Mouse (Mus musculus): ENCODE results near the gene Rab4a. TPM values are rescaled to one million over a fixed set of nuclear protein-coding genes. Genes with fewer than 3 reads are reported as not detected.
A peak's percentile ranks its signal among the peaks of the same experiment; 100 is the strongest.

The Rab4a gene
- polyA plus RNA-seq, 1 experiment from 2014 or later = 42.3 TPM

DNA sequence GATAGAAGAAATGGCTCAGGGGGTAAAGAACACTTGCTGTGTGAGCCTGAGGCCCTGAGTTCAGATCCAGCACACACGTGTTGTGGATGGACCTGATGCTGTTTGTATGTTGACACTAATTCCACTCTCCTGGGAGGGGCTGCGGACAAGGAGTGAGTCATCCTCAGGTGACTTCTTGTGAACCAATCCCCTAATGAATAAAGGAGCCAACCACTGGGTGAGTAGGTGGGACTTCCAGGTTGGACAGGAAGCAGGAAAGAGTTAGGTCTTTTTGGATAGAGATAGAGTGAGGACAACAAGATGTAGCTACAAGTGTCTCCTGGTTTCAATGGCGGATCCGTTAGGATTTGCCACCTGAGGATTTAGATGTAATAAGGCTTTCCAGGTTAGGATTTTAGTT is 43.6 kb downstream of the Rab4a start:
- Histone ChIP-seq H3K27me3 (replicated peaks) (no peaks in the 10 kb centered on the region), H3K4me3 (no peak overlapping the region), H3K27ac (ENCODE audit: poor library complexity, severe bottlenecking) (no peak overlapping the region), H3K4me1 (replicated peaks) (no peaks in the 10 kb centered on the region), H3K9ac (no peak overlapping the region), H3K36me3 (no peaks in the 10 kb centered on the region), H3K9me3 (replicated peaks) (no peaks in the 10 kb centered on the region), H3K4me2 (no peak overlapping the region)
- 77% methylated on average over 4 of the region's 4 CpGs for WGBS
- no peak for ATAC-seq (ENCODE audit: insufficient number of reproducible peaks, low FRiP score)

- H3K9me3 ChIP-seq (replicated peaks) = peaks cover 5% of the 10 kb centered on the region; the same call in 1 of the 2 replicates
- no peak overlapping the region for H3K4me3 ChIP-seq
- no peak for ATAC-seq (ENCODE audit: insufficient number of reproducible peaks, low FRiP score)
- no peaks in the 10 kb centered on the region for H3K36me3 ChIP-seq
- no peak overlapping the region for H3K9ac ChIP-seq
- H3K27me3 ChIP-seq (replicated peaks) = no peaks in the 10 kb centered on the region
- H3K27ac ChIP-seq (ENCODE audit: poor library complexity, severe bottlenecking) = no peak overlapping the region
- H3K4me2 ChIP-seq = no peak overlapping the region
- WGBS = 69% methylated on average over 5 of the region's 5 CpGs
- H3K4me1 ChIP-seq (replicated peaks) = no peaks in the 10 kb centered on the region
Measured at GRCm38 (mm10) chr8:123851590-123851989, 45.8 kb downstream of the Rab4a start.

DNA sequence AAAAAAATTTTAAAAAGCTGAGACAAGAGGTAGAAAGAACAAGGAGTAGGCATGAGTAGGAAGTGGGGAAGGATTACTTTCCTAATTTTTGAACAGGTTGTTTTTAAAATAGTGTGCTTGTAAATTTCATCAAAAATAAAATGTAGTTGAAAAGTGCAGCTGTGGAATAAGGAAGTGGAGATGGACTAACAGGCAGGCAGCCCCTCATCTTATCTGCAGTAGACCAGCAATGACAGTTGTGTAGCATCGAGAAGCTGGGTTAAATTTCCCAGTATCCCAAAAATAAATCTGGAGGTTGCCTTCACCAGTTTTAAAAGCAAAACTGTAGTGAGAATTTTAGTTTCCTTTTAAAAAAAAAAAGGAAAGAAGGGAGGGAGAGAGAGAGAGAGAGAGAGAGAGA is 48.5 kb downstream of the Rab4a start:
- Histone ChIP-seq H3K4me3 (no peak overlapping the region), H3K27me3 (replicated peaks) (no peaks in the 10 kb centered on the region), H3K36me3 (no peaks in the 10 kb centered on the region), H3K9ac (no peak overlapping the region), H3K4me2 (no peak overlapping the region), H3K9me3 (replicated peaks) (peaks cover 5% of the 10 kb centered on the region; the same call in 1 of the 2 replicates), H3K27ac (ENCODE audit: poor library complexity, severe bottlenecking) (no peak overlapping the region), H3K4me1 (replicated peaks) (peaks cover 6% of the 10 kb centered on the region; the same call in 1 of the 2 replicates)
- 67% methylated on average over 1 of the region's 1 CpGs for WGBS
- ATAC-seq (ENCODE audit: insufficient number of reproducible peaks, low FRiP score) = no peak

GRCm38 (mm10) chr8:123854733-123855475 is 49.1 kb downstream of the Rab4a start:
- Histone ChIP-seq H3K9me3 (replicated peaks) (peaks cover 5% of the 10 kb centered on the region; the same call in 1 of the 2 replicates), H3K27ac (ENCODE audit: poor library complexity, severe bottlenecking) (no peak overlapping the region), H3K4me3 (no peak overlapping the region), H3K4me1 (replicated peaks) (peaks cover 6% of the 10 kb centered on the region; the same call in 1 of the 2 replicates), H3K9ac (no peak overlapping the region), H3K27me3 (replicated peaks) (no peaks in the 10 kb centered on the region), H3K4me2 (no peak overlapping the region), H3K36me3 (no peaks in the 10 kb centered on the region)
- no peak for ATAC-seq (ENCODE audit: insufficient number of reproducible peaks, low FRiP score)
- 80% methylated on average over 9 of the region's 9 CpGs for whole genome bisulfite sequencing

- Histone ChIP-seq H3K4me3 (no peak overlapping the region), H3K9ac (no peak overlapping the region), H3K4me2 (no peak overlapping the region; the same call in 1 of the 2 replicates), H3K36me3 (no peaks in the 10 kb centered on the region), H3K9me3 (replicated peaks) (peaks cover 5% of the 10 kb centered on the region; the same call in 1 of the 2 replicates), H3K27ac (ENCODE audit: poor library complexity, severe bottlenecking) (no peak overlapping the region), H3K4me1 (replicated peaks) (peaks cover 6% of the 10 kb centered on the region; the same call in 1 of the 2 replicates), H3K27me3 (replicated peaks) (peaks cover 8% of the 10 kb centered on the region; the same call in 1 of the 2 replicates)
- 69% methylated on average over 3 of the region's 3 CpGs for WGBS
- ATAC-seq (ENCODE audit: insufficient number of reproducible peaks, low FRiP score) = no peak
Measured at GRCm38 (mm10) chr8:123857361-123857760, 51.6 kb downstream of the Rab4a start.

GRCm38 (mm10) chr8:123858574-123858940 is 52.8 kb downstream of the Rab4a start:
- Histone ChIP-seq H3K27me3 (replicated peaks) (peaks cover 17% of the 10 kb centered on the region), H3K9ac (peak overlapping the region; percentile 81), H3K27ac (ENCODE audit: poor library complexity, severe bottlenecking) (no peak overlapping the region), H3K4me2 (peak overlapping the region; percentile 91), H3K9me3 (replicated peaks) (peaks cover 5% of the 10 kb centered on the region; the same call in 1 of the 2 replicates), H3K4me3 (peak overlapping the region; percentile 81), H3K4me1 (replicated peaks) (peaks cover 6% of the 10 kb centered on the region; the same call in 1 of the 2 replicates), H3K36me3 (no peaks in the 10 kb centered on the region)
- no peak for ATAC-seq (ENCODE audit: insufficient number of reproducible peaks, low FRiP score)
- under 1% methylated on average over 17 of the region's 17 CpGs for WGBS

- ATAC-seq (ENCODE audit: insufficient number of reproducible peaks, low FRiP score) = peak; percentile 97
- under 1% methylated on average over 79 of the region's 79 CpGs for WGBS
- H3K9ac ChIP-seq = peak overlapping the region; percentile 81
Measured at GRCm38 (mm10) chr8:123858941-123859647, 53.3 kb downstream of the Rab4a start.

DNA sequence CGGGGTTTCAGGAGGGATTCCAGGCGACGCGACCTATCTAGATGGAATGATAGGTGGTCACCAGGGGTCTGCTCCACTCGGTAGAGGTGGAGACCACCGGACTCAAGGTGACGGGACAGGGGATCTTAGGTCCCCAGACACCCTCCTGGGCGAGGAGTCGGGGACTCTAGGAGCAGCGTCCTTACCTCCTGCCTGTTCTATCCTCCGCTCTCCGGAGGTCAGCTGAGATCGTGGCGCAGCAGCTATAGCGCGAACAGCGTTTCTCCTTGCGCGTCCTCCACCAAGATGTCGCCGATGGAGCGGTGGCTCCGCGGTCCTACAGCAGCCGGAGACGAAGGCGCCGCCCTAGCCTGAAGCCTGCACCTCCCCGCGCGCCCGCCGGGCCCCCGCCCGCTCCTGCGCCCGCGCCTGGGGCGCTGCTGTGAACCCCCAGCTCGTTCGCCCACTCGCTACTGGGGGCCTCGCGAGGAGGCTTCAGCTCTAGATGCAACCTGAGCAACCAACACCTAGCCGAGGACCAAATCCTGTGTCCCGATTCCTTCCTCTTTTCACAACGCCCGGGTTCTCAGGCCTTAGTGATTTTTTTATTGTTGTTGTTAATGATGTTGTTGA is 54.0 kb downstream of the Rab4a start, which contains the start of gene Ccsap:
TSS of gene Ccsap (minus strand) at position 562 of the 612 bp plus-strand sequence.
- peak; percentile 73 for ATAC-seq (ENCODE audit: insufficient number of reproducible peaks, low FRiP score)
- no peaks in the 10 kb centered on the region for H3K36me3 ChIP-seq
- H3K27ac ChIP-seq (ENCODE audit: poor library complexity, severe bottlenecking) = peak within 1 kb of the TSS; percentile 46; the same call in 1 of the 2 replicates
- WGBS = 1% methylated on average over 48 of the region's 48 CpGs
- peak within 1 kb of the TSS; percentile 81 for H3K9ac ChIP-seq
- H3K4me3 ChIP-seq = peak within 1 kb of the TSS; percentile 81
- peaks cover 22% of the 10 kb centered on the region for H3K27me3 ChIP-seq (replicated peaks)
- H3K4me2 ChIP-seq = peak within 1 kb of the TSS; percentile 91
- H3K4me1 ChIP-seq (replicated peaks) = peaks cover 12% of the 10 kb centered on the region
- peaks cover 2% of the 10 kb centered on the region; the same call in 1 of the 2 replicates for H3K9me3 ChIP-seq (replicated peaks)

More at GRCm38 (mm10) chr8:123858941-123859647, 53.3 kb downstream of the Rab4a start:
- H3K4me1 ChIP-seq (replicated peaks) = peaks cover 9% of the 10 kb centered on the region
- peak overlapping the region; percentile 46; the same call in 1 of the 2 replicates for H3K27ac ChIP-seq (ENCODE audit: poor library complexity, severe bottlenecking)
- H3K36me3 ChIP-seq = no peaks in the 10 kb centered on the region
- peak overlapping the region; percentile 81 for H3K4me3 ChIP-seq
- peaks cover 18% of the 10 kb centered on the region for H3K27me3 ChIP-seq (replicated peaks)
- peak overlapping the region; percentile 91 for H3K4me2 ChIP-seq
- peaks cover 5% of the 10 kb centered on the region; the same call in 1 of the 2 replicates for H3K9me3 ChIP-seq (replicated peaks)

DNA sequence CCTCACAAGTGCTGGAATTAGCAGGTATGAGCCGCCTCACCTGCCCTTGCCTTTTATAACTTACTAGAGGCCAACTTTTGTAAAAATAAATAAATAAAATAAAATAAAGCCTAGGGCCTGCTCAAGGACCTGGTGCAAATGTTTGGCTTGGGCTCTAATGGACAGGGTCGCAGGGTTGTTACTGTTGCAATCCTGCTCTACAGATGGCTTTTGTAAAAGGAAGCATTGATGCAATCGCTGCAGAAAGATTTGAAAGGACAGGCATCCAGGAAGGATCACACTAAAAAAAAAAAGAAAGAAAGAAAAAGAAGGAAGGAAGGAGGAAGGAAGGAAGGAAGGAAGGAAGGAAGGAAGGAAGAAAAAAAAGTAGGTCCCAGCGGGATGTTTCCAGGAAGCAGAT is 54.6 kb downstream of the Rab4a start:
- H3K4me3 ChIP-seq = peak overlapping the region; percentile 81
- peak overlapping the region; percentile 91; the same call in 1 of the 2 replicates for H3K4me2 ChIP-seq
- H3K9ac ChIP-seq = no peak overlapping the region
- no peak overlapping the region for H3K27ac ChIP-seq (ENCODE audit: poor library complexity, severe bottlenecking)
- ATAC-seq (ENCODE audit: insufficient number of reproducible peaks, low FRiP score) = no peak
- peaks cover 25% of the 10 kb centered on the region for H3K27me3 ChIP-seq (replicated peaks)
- WGBS = 68% methylated on average over 4 of the region's 4 CpGs
- no peaks in the 10 kb centered on the region for H3K36me3 ChIP-seq
- H3K4me1 ChIP-seq (replicated peaks) = peaks cover 12% of the 10 kb centered on the region
- no peaks in the 10 kb centered on the region for H3K9me3 ChIP-seq (replicated peaks)

GRCm38 (mm10) chr8:123865786-123866185 is 60.0 kb downstream of the Rab4a start:
- no peak overlapping the region for H3K4me3 ChIP-seq
- H3K4me1 ChIP-seq (replicated peaks) = peaks cover 6% of the 10 kb centered on the region
- H3K4me2 ChIP-seq = no peak overlapping the region
- ATAC-seq (ENCODE audit: insufficient number of reproducible peaks, low FRiP score) = no peak
- H3K36me3 ChIP-seq = no peaks in the 10 kb centered on the region
- 75% methylated on average over 7 of the region's 7 CpGs for WGBS
- H3K9me3 ChIP-seq (replicated peaks) = no peaks in the 10 kb centered on the region
- H3K27me3 ChIP-seq (replicated peaks) = peaks cover 26% of the 10 kb centered on the region
- no peak overlapping the region for H3K27ac ChIP-seq (ENCODE audit: poor library complexity, severe bottlenecking)
- no peak overlapping the region for H3K9ac ChIP-seq

DNA sequence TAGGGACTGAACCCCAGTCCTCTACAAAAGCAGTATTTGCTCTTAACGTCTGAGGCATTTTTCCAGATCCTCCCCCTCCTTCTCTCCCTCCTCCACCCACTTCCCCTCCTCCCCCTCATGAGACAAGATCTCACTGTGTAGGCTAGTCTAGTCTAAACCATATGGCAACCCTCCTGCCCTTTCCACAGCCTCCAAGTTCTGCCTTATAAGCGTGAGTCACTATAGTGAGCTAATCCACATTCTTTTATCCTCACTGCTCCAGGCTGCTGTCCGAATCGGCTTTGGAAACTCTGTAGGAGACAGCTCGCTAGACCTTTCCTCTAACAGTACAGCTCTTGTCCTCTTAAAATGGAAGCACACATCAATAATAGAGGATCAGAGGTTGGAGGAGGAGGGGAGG is 61.2 kb downstream of the Rab4a start:
- no peaks in the 10 kb centered on the region for H3K9me3 ChIP-seq (replicated peaks)
- H3K9ac ChIP-seq = no peak overlapping the region
- peaks cover 20% of the 10 kb centered on the region for H3K27me3 ChIP-seq (replicated peaks)
- H3K27ac ChIP-seq (ENCODE audit: poor library complexity, severe bottlenecking) = no peak overlapping the region
- peaks cover 8% of the 10 kb centered on the region for H3K4me1 ChIP-seq (replicated peaks)
- H3K4me2 ChIP-seq = no peak overlapping the region
- no peak overlapping the region for H3K4me3 ChIP-seq
- no peak for ATAC-seq (ENCODE audit: insufficient number of reproducible peaks, low FRiP score)
- no peaks in the 10 kb centered on the region for H3K36me3 ChIP-seq
- WGBS = 25% methylated on average over 5 of the region's 5 CpGs

All from heart, embryonic 12.5 days (tissue).